Mouse (Mus musculus) G1E (cell line): Measurements from ENCODE around the gene Tubb4b. TPM values are rescaled to one million over a fixed set of nuclear protein-coding genes. Genes with fewer than 3 reads are reported as not detected.

Source experiments
- ATAC-seq: 2 replicates; pipeline ENCODE4 v1.8.0; 2016; ENCODE audit warnings: mild to moderate bottlenecking; ENCODE audit not compliant: insufficient number of reproducible peaks, poor library complexity, low FRiP score, severe bottlenecking; ENCODE audit errors: extremely low read depth
- DNase-seq: peaks from one replicate; pipeline ENCODE4 v3.0.0; 2012; ENCODE audit warnings: low spot score
- H3K27me3 ChIP-seq: 2 replicates; pipeline ENCODE4 v1.6.1; 2012; ENCODE audit warnings: mild to moderate bottlenecking, low read length, inconsistent platforms; ENCODE audit not compliant: insufficient read depth
- H3K36me3 ChIP-seq: replicated peaks from 2 replicates; pipeline ENCODE3; 2012; ENCODE audit warnings: mild to moderate bottlenecking, inconsistent platforms
- H3K4me1 ChIP-seq: 2 replicates; pipeline ENCODE4 v1.6.1; 2012; ENCODE audit warnings: low read depth, low read length, inconsistent platforms, mixed read lengths; ENCODE audit not compliant: insufficient read depth
- H3K4me3 ChIP-seq: 2 replicates; pipeline ENCODE4 v1.5.1; 2012; ENCODE audit warnings: low read depth, mild to moderate bottlenecking, inconsistent platforms, low read length, moderate library complexity, mixed read lengths
- H3K9me3 ChIP-seq: replicated peaks from 2 replicates; pipeline ENCODE4 v1.6.1; 2012; ENCODE audit warnings: inconsistent platforms
- CTCF ChIP-seq: IDR thresholded peaks from 2 replicates; pipeline ENCODE4 v1.5.1; 2012; ENCODE audit warnings: low read depth, low read length, inconsistent platforms, mixed read lengths
- GATA1 ChIP-seq: IDR thresholded peaks from 2 replicates; pipeline ENCODE4 v1.6.1; 2012; ENCODE audit warnings: borderline replicate concordance, low read length, inconsistent platforms, mixed read lengths
- GATA2 ChIP-seq: IDR thresholded peaks from 2 replicates; pipeline ENCODE4 v1.6.1; 2012; ENCODE audit warnings: low read depth, low read length, inconsistent platforms, borderline replicate concordance
- POLR2AphosphoS5 ChIP-seq: IDR thresholded peaks from 2 replicates; pipeline ENCODE4 v1.6.1; 2012; ENCODE audit warnings: low read depth, low read length, inconsistent platforms; ENCODE audit not compliant: insufficient replicate concordance
- TAL1 ChIP-seq: conservative IDR thresholded peaks from 2 replicates; pipeline ENCODE4 v1.6.1; 2012; ENCODE audit warnings: low read depth, low read length, inconsistent platforms, mixed read lengths
- polyA plus RNA-seq: library from polyadenylated mRNA; stranded (reverse); fragments of >175 nt; gene quantifications from 2 replicates; pipeline ENCODE4 v1.2.3, GENCODE M21; 2012
- total RNA-seq, 2 experiments: library from RNA; stranded (forward) in 1 of 2; stranded (reverse) in 1 of 2; fragments of 200-1000 nt in 1 of 2; fragments of >200 nt in 1 of 2; fragmentation: Nextera tagmentation in 1 of 2; gene quantifications; 2 replicates each; pipeline ENCODE4 v1.2.3; 2014 to 2017

Gene Tubb4b
- total and polyA plus RNA-seq, 3 experiments: 427 to 799 (median 639) TPM

GRCm38 (mm10) chr2:25172629-25173028 is 51.9 kb downstream of the Tubb4b start:
- TF ChIP-seq CTCF (no peak), POLR2AphosphoS5 (no peak), GATA2 (no peak), TAL1 (no peak), GATA1 (no peak)
- ATAC-seq: 0 out of 2 replicates have a peak, but pooled peaks have one; percentile 34
- no peak for DNase-seq
- no peaks in the 10 kb centered on the region for H3K9me3 ChIP-seq
- H3K36me3 ChIP-seq: no peaks in the 10 kb centered on the region
- no peak overlapping the region; the same call in 1 of the 2 replicates for H3K4me3 ChIP-seq
- H3K4me1 ChIP-seq: peaks cover 61% of the 10 kb centered on the region
- peaks cover 55% of the 10 kb centered on the region for H3K27me3 ChIP-seq

Other genes with a start within 250 kb of the Tubb4b start
Only the 20 nearest of the 33 such genes appear.
- gene Noxa1, start 129.6 kb downstream of the Tubb4b start, total RNA-seq (2014; fragmentation: Nextera tagmentation): not detected in 2 replicates
- 0.27 and 0.46 TPM in 2 replicates for gene Noxa1, start 129.6 kb downstream of the Tubb4b start, total RNA-seq (2017)
- gene Noxa1, start 129.6 kb downstream of the Tubb4b start, polyA plus RNA-seq: 0.08 and 0.12 TPM in 2 replicates
- not detected in 2 replicates for gene Nrarp, start 43.9 kb downstream of the Tubb4b start, total RNA-seq (2014; fragmentation: Nextera tagmentation)
- 0.16 TPM in 1 of 2 replicates, not detected in the other for gene Nrarp, start 43.9 kb downstream of the Tubb4b start, total RNA-seq (2017)
- gene Nrarp, start 43.9 kb downstream of the Tubb4b start, polyA plus RNA-seq: not detected in 2 replicates
- 13.3 and 17.2 TPM in 2 replicates for gene Tor4a, start 27.8 kb downstream of the Tubb4b start, total RNA-seq (2014; fragmentation: Nextera tagmentation)
- 33.2 and 33.8 TPM in 2 replicates for gene Tor4a, start 27.8 kb downstream of the Tubb4b start, total RNA-seq (2017)
- 10.8 and 12.3 TPM in 2 replicates for gene Tor4a, start 27.8 kb downstream of the Tubb4b start, polyA plus RNA-seq
- gene Nelfb, start 13.2 kb downstream of the Tubb4b start, total RNA-seq (2014; fragmentation: Nextera tagmentation): 30.6 and 80.7 TPM in 2 replicates
- gene Nelfb, start 13.2 kb downstream of the Tubb4b start, total RNA-seq (2017): 54.6 and 60.9 TPM in 2 replicates
- gene Nelfb, start 13.2 kb downstream of the Tubb4b start, polyA plus RNA-seq: 26.9 and 27.0 TPM in 2 replicates
- gene Stpg3, start 10.1 kb downstream of the Tubb4b start, total RNA-seq (2014; fragmentation: Nextera tagmentation): not detected in 2 replicates
- gene Stpg3, start 10.1 kb downstream of the Tubb4b start, total RNA-seq (2017): not detected in 2 replicates
- not detected in 2 replicates for gene Stpg3, start 10.1 kb downstream of the Tubb4b start, polyA plus RNA-seq
- not detected in 2 replicates for gene Fam166a, start 6.0 kb downstream of the Tubb4b start, total RNA-seq (2014; fragmentation: Nextera tagmentation)
- not detected in 2 replicates for gene Fam166a, start 6.0 kb downstream of the Tubb4b start, total RNA-seq (2017)
- 0.20 TPM in 1 of 2 replicates, not detected in the other for gene Fam166a, start 6.0 kb downstream of the Tubb4b start, polyA plus RNA-seq
- gene Slc34a3, start 9.7 kb upstream of the Tubb4b start, total RNA-seq (2014; fragmentation: Nextera tagmentation): 0.63 TPM in 1 of 2 replicates, not detected in the other
- gene Slc34a3, start 9.7 kb upstream of the Tubb4b start, total RNA-seq (2017): not detected in 2 replicates
- gene Slc34a3, start 9.7 kb upstream of the Tubb4b start, polyA plus RNA-seq: 0.91 and 0.95 TPM in 2 replicates
- gene Rnf224, start 12.1 kb upstream of the Tubb4b start, total RNA-seq (2014; fragmentation: Nextera tagmentation): not detected in 2 replicates
- gene Rnf224, start 12.1 kb upstream of the Tubb4b start, total RNA-seq (2017): 0.35 and 0.66 TPM in 2 replicates
- 0.09 and 0.13 TPM in 2 replicates for gene Rnf224, start 12.1 kb upstream of the Tubb4b start, polyA plus RNA-seq
- 14.7 and 18.4 TPM in 2 replicates for gene Rnf208, start 17.6 kb upstream of the Tubb4b start, total RNA-seq (2014; fragmentation: Nextera tagmentation)
- gene Rnf208, start 17.6 kb upstream of the Tubb4b start, total RNA-seq (2017): 0.22 and 0.41 TPM in 2 replicates
- 54.7 and 72.0 TPM in 2 replicates for gene Rnf208, start 17.6 kb upstream of the Tubb4b start, polyA plus RNA-seq
- not detected in 2 replicates for gene Cysrt1, start 17.8 kb upstream of the Tubb4b start, total RNA-seq (2014; fragmentation: Nextera tagmentation)
- not detected in 2 replicates for gene Cysrt1, start 17.8 kb upstream of the Tubb4b start, total RNA-seq (2017)
- not detected in 2 replicates for gene Cysrt1, start 17.8 kb upstream of the Tubb4b start, polyA plus RNA-seq
- 5.6 and 6.3 TPM in 2 replicates for gene AL732309.1, start 22.2 kb upstream of the Tubb4b start, total RNA-seq (2014; fragmentation: Nextera tagmentation)
- gene AL732309.1, start 22.2 kb upstream of the Tubb4b start, total RNA-seq (2017): 2.6 and 4.2 TPM in 2 replicates
- 1.4 TPM in 1 of 2 replicates, not detected in the other for gene AL732309.1, start 22.2 kb upstream of the Tubb4b start, polyA plus RNA-seq
- gene Tmem203, start 30.7 kb upstream of the Tubb4b start, total RNA-seq (2014; fragmentation: Nextera tagmentation): 13.7 and 14.6 TPM in 2 replicates
- 15.5 and 17.1 TPM in 2 replicates for gene Tmem203, start 30.7 kb upstream of the Tubb4b start, total RNA-seq (2017)
- 7.8 and 10.0 TPM in 2 replicates for gene Tmem203, start 30.7 kb upstream of the Tubb4b start, polyA plus RNA-seq
- 13.6 and 22.0 TPM in 2 replicates for gene Tprn, start 37.9 kb upstream of the Tubb4b start, total RNA-seq (2014; fragmentation: Nextera tagmentation)
- gene Tprn, start 37.9 kb upstream of the Tubb4b start, total RNA-seq (2017): 8.1 and 10.0 TPM in 2 replicates
- gene Tprn, start 37.9 kb upstream of the Tubb4b start, polyA plus RNA-seq: 51.5 and 52.8 TPM in 2 replicates
- 35.9 and 47.0 TPM in 2 replicates for gene Ssna1, start 47.7 kb upstream of the Tubb4b start, total RNA-seq (2014; fragmentation: Nextera tagmentation)
- 100 and 107 TPM in 2 replicates for gene Ssna1, start 47.7 kb upstream of the Tubb4b start, total RNA-seq (2017)
- gene Ssna1, start 47.7 kb upstream of the Tubb4b start, polyA plus RNA-seq: 237 and 259 TPM in 2 replicates
- 39.5 and 50.3 TPM in 2 replicates for gene Anapc2, start 47.8 kb upstream of the Tubb4b start, total RNA-seq (2014; fragmentation: Nextera tagmentation)
- gene Anapc2, start 47.8 kb upstream of the Tubb4b start, total RNA-seq (2017): 19.7 and 24.4 TPM in 2 replicates
- gene Anapc2, start 47.8 kb upstream of the Tubb4b start, polyA plus RNA-seq: 23.0 and 25.3 TPM in 2 replicates
- gene Tmem210, start 63.4 kb upstream of the Tubb4b start, total RNA-seq (2014; fragmentation: Nextera tagmentation): not detected in 2 replicates
- not detected in 2 replicates for gene Tmem210, start 63.4 kb upstream of the Tubb4b start, total RNA-seq (2017)
- not detected in 2 replicates for gene Tmem210, start 63.4 kb upstream of the Tubb4b start, polyA plus RNA-seq
- not detected in 2 replicates for gene Lrrc26, start 65.2 kb upstream of the Tubb4b start, total RNA-seq (2014; fragmentation: Nextera tagmentation)
- not detected in 2 replicates for gene Lrrc26, start 65.2 kb upstream of the Tubb4b start, total RNA-seq (2017)
- not detected in 2 replicates for gene Lrrc26, start 65.2 kb upstream of the Tubb4b start, polyA plus RNA-seq
- 1.7 TPM in 1 of 2 replicates, not detected in the other for gene Grin1, start 94.5 kb upstream of the Tubb4b start, total RNA-seq (2014; fragmentation: Nextera tagmentation)
- gene Grin1, start 94.5 kb upstream of the Tubb4b start, total RNA-seq (2017): 0.17 and 0.33 TPM in 2 replicates
- gene Grin1, start 94.5 kb upstream of the Tubb4b start, polyA plus RNA-seq: 0.68 and 0.73 TPM in 2 replicates
- 38.3 and 47.0 TPM in 2 replicates for gene Man1b1, start 107.6 kb upstream of the Tubb4b start, total RNA-seq (2014; fragmentation: Nextera tagmentation)
- gene Man1b1, start 107.6 kb upstream of the Tubb4b start, total RNA-seq (2017): 45.3 and 57.2 TPM in 2 replicates
- gene Man1b1, start 107.6 kb upstream of the Tubb4b start, polyA plus RNA-seq: 9.9 and 18.0 TPM in 2 replicates
- 5.5 and 8.6 TPM in 2 replicates for gene Dpp7, start 131.7 kb upstream of the Tubb4b start, total RNA-seq (2014; fragmentation: Nextera tagmentation)
- 71.4 and 95.5 TPM in 2 replicates for gene Dpp7, start 131.7 kb upstream of the Tubb4b start, total RNA-seq (2017)
- gene Dpp7, start 131.7 kb upstream of the Tubb4b start, polyA plus RNA-seq: 4.5 and 7.7 TPM in 2 replicates